Mouse (Mus musculus) heart, postnatal 25 days (tissue): Measurements from ENCODE around the gene Tspan5. TPM values are rescaled to one million over a fixed set of nuclear protein-coding genes. Genes with fewer than 3 reads are reported as not detected.

Experiments
- DNase-seq: peaks from one replicate; pipeline ENCODE4 v3.0.0; 2022; ENCODE audit warnings: low spot score
- intact Hi-C: fragments of 180-260 bp; cut with DNase I; formaldehyde crosslinking; loops from one replicate; pipeline ENCODE4 v1.15.1; 2025
- total RNA-seq, 2 experiments: library from RNA; stranded (reverse); gene quantifications; 2 replicates each; pipeline ENCODE4 v1.2.3; 2021

Gene Tspan5
- total RNA-seq, 2 experiments from 2014 or later, result 7.2 to 8.6 TPM

DNA sequence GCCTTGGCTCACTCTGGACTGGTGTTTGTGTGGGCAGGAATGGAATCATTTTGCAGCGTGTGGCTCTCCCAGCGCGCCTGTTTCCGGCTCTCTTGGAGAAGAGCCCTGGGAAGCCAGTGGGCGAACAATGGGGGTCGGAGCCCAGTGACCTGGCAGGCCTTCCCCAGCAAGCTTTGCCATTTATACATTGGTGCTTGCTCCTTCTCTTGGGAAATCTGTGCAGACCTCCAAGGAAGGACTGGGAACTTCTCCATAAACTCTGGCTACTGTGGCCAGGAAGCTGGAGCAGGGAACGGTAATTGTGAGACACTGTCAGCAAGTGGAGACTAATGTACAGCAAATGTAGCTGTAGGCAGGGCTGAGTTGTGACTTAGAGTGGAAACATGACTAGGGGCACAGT lies 163.7 kb downstream of the Tspan5 start:
- intact Hi-C loops, result loop anchor here (5.0 to 10.0 kb wide), 6 partner anchors 93 to 443 kb away; partner anchors contain the start of gene Tspan5
- DNase-seq, result peak; percentile 24

DNA sequence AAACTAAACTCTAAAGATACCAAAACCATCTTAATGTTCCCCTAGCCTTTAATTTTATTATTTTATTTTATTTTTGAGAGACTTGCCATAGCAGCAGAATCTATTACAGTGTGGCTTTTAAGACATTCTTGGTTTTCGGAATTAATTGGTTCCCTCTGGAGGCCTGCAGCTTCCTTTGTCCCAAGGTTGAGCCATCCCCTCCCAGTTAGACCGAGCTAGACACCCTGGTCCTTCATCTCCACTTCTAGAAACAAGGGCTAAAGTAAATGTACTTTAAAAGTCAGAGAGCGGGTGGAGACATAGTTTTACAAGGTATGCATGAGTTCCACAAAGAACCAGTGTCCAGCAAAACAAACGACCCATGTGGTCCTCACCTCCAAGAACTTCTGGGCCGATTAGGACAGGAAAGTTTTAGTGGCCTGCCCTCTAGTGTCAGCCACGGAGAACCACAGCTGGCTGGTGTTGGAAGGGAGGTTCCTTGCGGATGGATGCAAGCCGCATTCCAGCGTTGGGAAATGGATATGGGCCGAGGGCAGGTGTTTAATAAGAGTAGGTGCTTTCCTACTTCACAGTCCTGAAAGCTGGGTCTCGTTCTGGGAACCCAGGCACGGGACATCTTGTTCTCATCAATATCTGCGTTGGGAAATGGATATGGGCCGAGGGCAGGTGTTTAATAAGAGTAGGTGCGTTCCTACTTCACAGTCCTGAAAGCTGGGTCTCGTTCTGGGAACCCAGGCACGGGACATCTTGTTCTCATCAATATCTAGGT lies 164.3 kb downstream of the Tspan5 start:
- intact Hi-C loops, result loop anchor here (5.0 to 10.0 kb wide), 6 partner anchors 94 to 444 kb away; partner anchors contain the start of gene Tspan5
- peak; percentile 26 for DNase-seq

DNA sequence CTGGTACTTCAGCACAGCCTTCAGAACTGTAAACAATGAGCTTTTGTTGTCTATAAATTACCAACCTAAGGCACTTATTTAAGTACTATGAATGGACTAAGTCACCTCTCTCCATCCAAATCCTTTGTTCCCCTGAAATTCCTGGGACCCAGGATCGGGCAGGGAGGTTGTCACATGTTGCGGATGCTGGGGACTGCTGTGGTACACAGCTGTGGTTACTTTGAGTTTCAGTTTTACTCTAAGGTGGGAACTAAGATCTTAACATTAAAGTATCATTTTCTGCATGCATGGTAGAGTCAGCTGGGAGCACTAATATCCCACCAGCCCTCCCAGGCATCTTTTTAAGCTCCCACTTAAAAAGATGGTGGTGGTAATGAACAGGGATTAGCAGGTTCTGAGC lies 167.3 kb downstream of the Tspan5 start:
- intact Hi-C loops, result loop anchor here (5.0 to 10.0 kb wide), 6 partner anchors 97 to 447 kb away; partner anchors contain the start of gene Tspan5

DNA sequence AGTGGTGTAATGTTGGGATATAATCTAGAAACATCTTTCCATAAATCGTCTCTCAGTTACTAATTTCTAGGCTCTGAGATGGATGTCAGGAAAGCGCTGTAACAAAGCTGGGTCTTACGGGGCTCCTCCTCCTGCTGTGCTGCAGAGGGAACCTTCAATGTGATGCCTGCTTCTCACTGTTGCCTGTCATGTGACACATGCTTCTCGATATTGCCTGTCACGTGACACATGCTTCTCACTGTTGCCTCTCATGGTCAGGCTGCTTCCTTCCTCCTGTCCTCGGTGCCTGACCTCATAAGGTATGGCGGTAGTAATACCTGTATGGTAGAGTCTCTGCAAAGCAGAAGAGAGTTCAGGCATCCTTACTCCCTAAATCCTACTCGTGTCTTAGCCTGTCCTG lies 170.5 kb downstream of the Tspan5 start:
- DNase-seq, result no peak
- intact Hi-C loops, result no loop called here

More for the DNA sequence above, 167.3 kb downstream of the Tspan5 start:
- no peak for DNase-seq

GRCm38 (mm10) chr3:138914626-138915288 lies 172.8 kb downstream of the Tspan5 start:
- DNase-seq, result no peak
- intact Hi-C loops, result no loop called here

DNA sequence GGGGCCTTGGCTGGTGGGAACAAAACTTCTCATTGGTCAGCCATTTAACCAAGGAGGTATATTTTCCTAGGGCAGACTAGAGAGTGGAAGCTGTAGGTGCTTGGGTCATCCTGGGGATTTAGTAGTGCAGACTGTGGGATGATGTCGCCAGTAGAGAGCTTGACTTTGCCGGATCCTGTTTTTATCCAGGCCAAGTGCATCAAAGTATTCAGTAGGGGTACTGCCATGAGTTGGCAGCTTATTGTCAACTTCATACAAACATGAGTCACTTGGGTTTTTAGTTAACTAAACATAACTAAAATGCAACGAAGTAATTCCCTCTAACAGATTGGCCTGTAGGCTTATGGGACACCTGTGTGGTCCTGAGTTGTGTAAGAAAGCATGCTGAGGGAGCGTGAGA lies 174.6 kb downstream of the Tspan5 start:
- intact Hi-C loops, result no loop called here

GRCm38 (mm10) chr3:138917016-138917415 lies 175.0 kb downstream of the Tspan5 start:
- no peak for DNase-seq
- intact Hi-C loops, result no loop called here

More for the DNA sequence above, 174.6 kb downstream of the Tspan5 start:
- no peak for DNase-seq

- intact Hi-C loops, result no loop called here
- no peak for DNase-seq
These were observed 176.2 kb downstream of the Tspan5 start for GRCm38 (mm10) chr3:138918241-138918640.

DNA sequence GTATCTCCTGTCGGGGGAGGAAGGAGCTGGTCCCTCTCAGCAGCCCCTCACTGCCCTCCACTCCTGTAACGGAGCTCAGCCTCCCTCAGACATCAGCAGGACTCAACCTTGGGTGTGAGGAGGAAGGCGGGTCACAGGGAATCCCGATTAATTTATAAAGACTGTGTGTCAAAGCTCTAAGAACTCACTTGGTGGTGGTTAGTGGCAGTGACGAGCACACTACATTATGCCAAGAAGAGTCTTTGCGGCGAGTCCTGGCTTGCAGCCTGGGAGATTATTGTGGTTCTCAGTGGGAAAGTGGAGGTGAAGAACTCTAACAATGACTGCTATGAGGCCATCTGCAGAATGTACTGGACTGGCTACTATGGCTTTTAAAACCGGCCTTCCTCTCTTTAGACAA lies 184.2 kb downstream of the Tspan5 start:
- DNase-seq, result no peak
- intact Hi-C loops, result no loop called here

- no peak for DNase-seq
- intact Hi-C loops, result no loop called here
These were observed 185.4 kb downstream of the Tspan5 start for GRCm38 (mm10) chr3:138927437-138927836.

DNA sequence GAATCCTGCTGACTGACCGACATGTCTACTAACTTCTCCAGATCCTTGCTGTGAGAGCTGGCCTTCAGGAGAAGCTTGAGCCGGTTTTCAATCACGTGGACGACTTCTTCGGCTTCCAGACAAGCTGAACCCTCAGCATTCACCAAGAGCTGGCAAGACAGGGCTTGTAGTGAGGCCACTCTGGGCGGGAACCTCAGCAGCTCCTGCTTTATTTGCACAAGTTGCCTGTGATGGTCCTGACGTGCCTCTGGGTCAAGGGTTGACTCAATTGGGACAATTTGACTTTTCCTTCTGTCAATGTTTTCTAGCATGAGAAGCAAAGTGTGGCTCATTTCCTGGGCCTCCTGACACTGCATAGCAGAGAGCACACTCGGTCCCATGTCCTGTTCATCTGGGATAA lies 194.8 kb downstream of the Tspan5 start:
- no peak for DNase-seq
- intact Hi-C loops, result no loop called here

DNA sequence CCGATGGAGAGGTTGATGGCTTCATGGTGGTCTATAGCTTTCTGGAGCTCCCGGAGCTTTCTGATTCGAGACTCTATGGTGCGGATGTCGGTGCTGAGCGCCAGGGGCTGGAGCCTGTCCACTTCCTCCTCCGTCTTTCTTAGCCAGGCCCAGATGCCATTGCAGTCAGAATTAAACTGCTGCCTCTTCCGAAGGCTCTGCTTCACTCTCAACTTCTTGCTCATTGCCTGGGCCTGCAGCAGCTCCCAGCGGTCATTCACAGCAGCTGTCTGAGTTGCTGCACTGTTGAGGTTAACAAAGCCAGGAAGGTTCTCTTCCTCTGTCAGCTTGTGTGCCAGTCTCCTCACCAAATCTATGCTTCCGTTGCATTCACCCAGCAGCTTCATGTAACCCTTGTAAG lies 195.2 kb downstream of the Tspan5 start:
- intact Hi-C loops, result no loop called here
- no peak for DNase-seq

- no peak for DNase-seq
- intact Hi-C loops, result no loop called here
These were observed 199.6 kb downstream of the Tspan5 start for GRCm38 (mm10) chr3:138941604-138942003.

- intact Hi-C loops, result no loop called here
- DNase-seq, result no peak
These were observed 203.5 kb downstream of the Tspan5 start for GRCm38 (mm10) chr3:138945516-138945915.

- intact Hi-C loops, result no loop called here
- no peak for DNase-seq
These were observed 207.1 kb downstream of the Tspan5 start for GRCm38 (mm10) chr3:138949081-138949480.

- DNase-seq, result no peak
- intact Hi-C loops, result loop anchor here (10.0 kb wide), 1 partner anchor 240 kb away; no protein-coding TSS in a partner anchor
These were observed 213.2 kb downstream of the Tspan5 start for GRCm38 (mm10) chr3:138955220-138955619.

Other genes with a start within 250 kb of the Tspan5 start
- 100 to 1,000 TPM; 171 to 172 TPM for gene Eif4e, start 216.0 kb upstream of the Tspan5 start, total RNA-seq